Mouse (Mus musculus) myocyte (in vitro differentiated cells): ENCODE data around the gene Hyal3. TPM values are rescaled to one million over a fixed set of nuclear protein-coding genes. Genes with fewer than 3 reads are reported as not detected.

Source experiments
- H3K27me3 ChIP-seq: one replicate; pipeline ENCODE4 v1.6.1; 2011; ENCODE audit not compliant: control insufficient read depth, insufficient read depth, insufficient read length
- H3K36me3 ChIP-seq: one replicate; pipeline ENCODE4 v1.6.1; 2011; ENCODE audit not compliant: control insufficient read depth, insufficient read depth
- H3K4me2 ChIP-seq: one replicate; pipeline ENCODE4 v1.6.1; 2011; ENCODE audit warnings: low read depth, control low read depth
- H3K4me3 ChIP-seq: one replicate; pipeline ENCODE4 v1.5.1; 2011; ENCODE audit warnings: mild to moderate bottlenecking, control low read depth, moderate library complexity
- H3K79me2 ChIP-seq: one replicate; pipeline ENCODE4 v1.6.1; 2011; ENCODE audit not compliant: control insufficient read depth, insufficient read depth
- H3ac ChIP-seq: one replicate; pipeline ENCODE4 v1.6.1; 2011; ENCODE audit not compliant: control insufficient read depth, insufficient read length
- CEBPB ChIP-seq: IDR thresholded peaks from 2 replicates; pipeline ENCODE4 v1.6.1; 2011; ENCODE audit warnings: mild to moderate bottlenecking, moderate library complexity; ENCODE audit not compliant: poor library complexity, insufficient read depth, severe bottlenecking
- E2F4 ChIP-seq: IDR thresholded peaks from one replicate; pipeline ENCODE4 v1.6.1; 2011; ENCODE audit warnings: mild to moderate bottlenecking, control low read depth, moderate library complexity; ENCODE audit not compliant: insufficient read depth
- MAX ChIP-seq: IDR thresholded peaks from one replicate; pipeline ENCODE4 v1.6.1; 2011; ENCODE audit warnings: low read depth, mild to moderate bottlenecking, control low read depth
- MYOD1 ChIP-seq, 3 experiments: IDR thresholded peaks; one replicate each; pipeline ENCODE4 v1.6.1; 2011; ENCODE audit warnings: control low read depth in 2 of 3, low read depth in 2 of 3, mild to moderate bottlenecking in 2 of 3, moderate library complexity in 1 of 3; ENCODE audit not compliant: insufficient read length in 2 of 3, control insufficient read depth in 1 of 3
- MYOG ChIP-seq, 3 experiments: IDR thresholded peaks; one replicate each; pipeline ENCODE4 v1.6.1; 2011; ENCODE audit warnings: control low read depth in 2 of 3, low read depth in 2 of 3, mild to moderate bottlenecking in 2 of 3; ENCODE audit not compliant: insufficient read length in 2 of 3, control insufficient read depth in 1 of 3, insufficient read depth in 1 of 3
- POLR2A ChIP-seq: IDR thresholded peaks from one replicate; pipeline ENCODE4 v1.6.1; 2011; ENCODE audit warnings: low read depth, mild to moderate bottlenecking, control low read depth, moderate library complexity; ENCODE audit not compliant: insufficient read length
- POLR2AphosphoS2 ChIP-seq: IDR thresholded peaks from one replicate; pipeline ENCODE4 v1.6.1; 2011; ENCODE audit warnings: low read depth, control low read depth; ENCODE audit not compliant: insufficient read length
- REST ChIP-seq: IDR thresholded peaks from one replicate; pipeline ENCODE4 v1.6.1; 2011; ENCODE audit warnings: mild to moderate bottlenecking, control low read depth, moderate library complexity; ENCODE audit not compliant: insufficient read depth, insufficient read length
- SRF ChIP-seq: IDR thresholded peaks from one replicate; pipeline ENCODE4 v1.6.1; 2011; ENCODE audit warnings: low read depth; ENCODE audit not compliant: control insufficient read depth, insufficient read length
- TCF12 ChIP-seq: IDR thresholded peaks from one replicate; pipeline ENCODE4 v1.6.1; 2011; ENCODE audit warnings: mild to moderate bottlenecking, control low read depth; ENCODE audit not compliant: poor library complexity, insufficient read depth, severe bottlenecking
- TCF3 ChIP-seq: IDR thresholded peaks from one replicate; pipeline ENCODE4 v1.6.1; 2011; ENCODE audit warnings: low read depth, control low read depth; ENCODE audit not compliant: insufficient read length
- USF1 ChIP-seq: IDR thresholded peaks from one replicate; pipeline ENCODE4 v1.6.1; 2011; ENCODE audit warnings: low read depth, mild to moderate bottlenecking, control low read depth, moderate library complexity
- polyA plus RNA-seq: library from polyadenylated mRNA; unstranded; fragments of >200 nt; fragmentation: generic; extraction: Trizol; gene quantifications from one replicate; pipeline ENCODE4 v1.2.1, GENCODE M21; 2012; ENCODE audit warnings: missing spikeins

The Hyal3 gene
- polyA plus RNA-seq, 1 experiment = 0.43 TPM

- no peaks in the 10 kb centered on the region for H3K27me3 ChIP-seq
- H3K4me2 ChIP-seq = no peak overlapping the region
- H3K79me2 ChIP-seq = no peaks in the 10 kb centered on the region
- TF ChIP-seq MYOD1 (IDR thresholded peaks at IDR 0.05; ENCODE audit: control insufficient read depth in 1 of 3, insufficient read length in 2 of 3, low read depth in 2 of 3) (no peak), USF1 (no peak), POLR2A (no peak), SRF (no peak), TCF12 (no peak)
- H3K4me3 ChIP-seq = no peak overlapping the region
- H3ac ChIP-seq = no peak overlapping the region
- no peaks in the 10 kb centered on the region for H3K36me3 ChIP-seq
These were observed 35.4 kb upstream of the Hyal3 start for GRCm38 (mm10) chr9:107545199-107545598.

GRCm38 (mm10) chr9:107545602-107546001, 35.0 kb upstream of the Hyal3 start:
- Histone ChIP-seq H3ac (no peak overlapping the region), H3K27me3 (no peaks in the 10 kb centered on the region), H3K4me2 (no peak overlapping the region), H3K79me2 (no peaks in the 10 kb centered on the region), H3K4me3 (no peak overlapping the region), H3K36me3 (no peaks in the 10 kb centered on the region)
- TF ChIP-seq USF1 = no peak

- TF ChIP-seq POLR2A (no peak), MYOG (IDR thresholded peaks at IDR 0.05; ENCODE audit: control insufficient read depth in 1 of 3, insufficient read depth in 1 of 3, insufficient read length in 2 of 3, low read depth in 2 of 3) (peak in 2 of 3 experiments; percentile 21 to 38), MYOD1 (IDR thresholded peaks at IDR 0.05; ENCODE audit: control insufficient read depth in 1 of 3, insufficient read length in 2 of 3, low read depth in 2 of 3) (peak in 2 of 3 experiments; percentile 54 to 60)
- Histone ChIP-seq H3K79me2 (no peaks in the 10 kb centered on the region), H3ac (no peak within 1 kb of the TSS), H3K27me3 (no peaks in the 10 kb centered on the region), H3K4me3 (no peak within 1 kb of the TSS), H3K36me3 (no peaks in the 10 kb centered on the region), H3K4me2 (peak within 1 kb of the TSS; percentile 63)
These were observed 33.6 kb upstream of the Hyal3 start, which contains the start of gene Zmynd10 for GRCm38 (mm10) chr9:107547026-107547425. Gene Zmynd10 (plus strand): TSS chr9:107547298.

GRCm38 (mm10) chr9:107547957-107548356, 32.7 kb upstream of the Hyal3 start:
- TF ChIP-seq CEBPB (no peak), USF1 (no peak), POLR2AphosphoS2 (no peak), MYOG (IDR thresholded peaks at IDR 0.05; ENCODE audit: control insufficient read depth in 1 of 3, insufficient read depth in 1 of 3, insufficient read length in 2 of 3, low read depth in 2 of 3) (no peak), E2F4 (no peak), REST (no peak), MAX (no peak), MYOD1 (IDR thresholded peaks at IDR 0.05; ENCODE audit: control insufficient read depth in 1 of 3, insufficient read length in 2 of 3, low read depth in 2 of 3) (no peak), TCF3 (no peak), SRF (no peak), POLR2A (no peak), TCF12 (no peak)
- Histone ChIP-seq H3K27me3 (no peaks in the 10 kb centered on the region), H3K36me3 (no peaks in the 10 kb centered on the region), H3K4me3 (no peak overlapping the region), H3ac (no peak overlapping the region), H3K4me2 (no peak overlapping the region), H3K79me2 (peaks cover 5% of the 10 kb centered on the region)

- Histone ChIP-seq H3K4me2 (no peak overlapping the region), H3K27me3 (no peaks in the 10 kb centered on the region), H3ac (no peak overlapping the region), H3K36me3 (no peaks in the 10 kb centered on the region), H3K79me2 (peaks cover 13% of the 10 kb centered on the region), H3K4me3 (no peak overlapping the region)
- no peak for TF ChIP-seq MAX
- TF ChIP-seq USF1 = no peak
- no peak for TF ChIP-seq TCF12
- TF ChIP-seq POLR2AphosphoS2 = no peak
- no peak for TF ChIP-seq SRF
- TF ChIP-seq POLR2A = no peak
- no peak for TF ChIP-seq CEBPB
These were observed 31.8 kb upstream of the Hyal3 start for GRCm38 (mm10) chr9:107548820-107549219.
